Mouse (Mus musculus): ENCODE results near the gene Sytl3. TPM values are rescaled to one million over a fixed set of nuclear protein-coding genes. Genes with fewer than 3 reads are reported as not detected.

The Sytl3 gene
- polyA plus RNA-seq, 1 experiment from 2014 or later: 0.79 TPM

DNA sequence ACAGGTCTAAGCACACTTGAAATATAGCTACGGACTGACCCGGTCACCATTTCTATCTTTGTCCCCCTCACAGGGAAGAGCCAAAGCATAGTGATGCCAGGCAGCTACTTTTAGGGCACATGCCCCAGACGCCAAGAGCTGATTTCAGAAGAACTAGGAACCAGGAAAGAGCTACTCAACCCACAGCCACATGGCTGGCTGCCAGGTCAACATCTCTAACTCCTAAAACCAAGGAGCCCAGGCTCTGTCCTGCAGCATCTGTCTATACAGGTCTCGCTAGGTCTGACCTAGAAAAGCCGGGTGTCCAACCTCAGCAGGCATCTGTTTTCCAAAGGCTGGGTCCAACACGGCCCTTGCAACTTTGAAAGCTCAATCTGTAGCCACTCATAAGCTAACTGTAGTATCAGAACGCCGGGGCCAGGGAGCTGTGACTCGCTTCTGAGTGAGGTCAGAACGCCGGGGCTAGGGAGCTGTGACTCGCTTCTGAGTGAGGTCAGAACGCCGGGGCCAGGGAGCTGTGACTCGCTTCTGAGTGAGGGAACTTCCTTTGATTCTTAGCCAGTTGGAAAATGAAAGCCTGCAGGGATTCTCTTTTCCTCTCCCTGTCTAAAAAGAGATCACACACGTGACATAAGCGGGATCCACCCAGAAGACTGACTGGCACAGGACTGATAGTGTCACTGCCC lies 90.0 kb downstream of the Sytl3 start:
- Histone ChIP-seq H3K4me1 (ENCODE audit: control insufficient read depth, insufficient read depth, low read length) (peaks cover 13% of the 10 kb centered on the region; the same call in 1 of the 2 replicates), H3K27me3 (ENCODE audit: control insufficient read depth, insufficient read depth, low read length) (no peaks in the 10 kb centered on the region), H3K9me3 (ENCODE audit: control insufficient read depth, low read length) (no peaks in the 10 kb centered on the region), H3K27ac (ENCODE audit: low read depth, low read length) (no peak overlapping the region), H3K9ac (replicated peaks; ENCODE audit: low read depth, low read length) (no peak overlapping the region), H3K36me3 (ENCODE audit: control insufficient read depth, insufficient read depth, low read length) (no peaks in the 10 kb centered on the region), H3K4me2 (ENCODE audit: low read depth, low read length) (no peak overlapping the region), H3K4me3 (ENCODE audit: low read depth, low read length) (no peak overlapping the region)
- 93% methylated on average over 17 of the region's 17 CpGs for WGBS
- ATAC-seq (ENCODE audit: low read depth): no peak

DNA sequence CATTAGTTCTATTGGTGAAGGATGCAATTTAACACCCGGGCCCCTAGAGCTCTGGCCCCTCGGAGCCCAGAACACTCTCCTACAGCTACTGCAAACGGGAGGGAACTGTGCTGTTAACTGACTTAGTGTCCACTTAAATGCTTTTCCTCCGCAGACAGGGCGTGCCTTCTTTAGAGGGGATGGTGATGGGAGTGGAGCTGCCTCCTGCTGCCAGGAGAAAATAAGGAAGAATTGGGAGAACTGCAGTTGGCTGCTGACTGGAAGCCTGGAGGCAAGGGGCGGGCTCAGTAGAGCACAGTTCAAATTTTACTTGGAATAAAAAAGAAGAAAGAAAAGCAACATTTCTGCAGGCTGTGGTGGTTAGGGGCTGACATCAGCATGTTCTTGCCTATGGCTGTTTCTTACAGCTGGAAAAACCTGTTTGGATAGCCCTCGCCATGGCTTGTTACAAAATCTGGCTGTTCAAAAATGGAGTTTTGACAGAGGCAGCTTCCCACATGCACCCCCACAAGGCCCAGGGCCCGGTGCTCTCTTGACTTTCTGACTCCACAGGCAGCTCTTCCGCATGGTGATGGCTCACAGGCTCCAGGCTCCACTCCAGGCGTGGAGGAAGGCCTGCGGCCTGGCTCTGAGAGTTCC lies 92.4 kb downstream of the Sytl3 start:
- Histone ChIP-seq H3K4me3 (ENCODE audit: low read depth, low read length) (no peak overlapping the region), H3K36me3 (ENCODE audit: control insufficient read depth, insufficient read depth, low read length) (no peaks in the 10 kb centered on the region), H3K27ac (ENCODE audit: low read depth, low read length) (no peak overlapping the region), H3K9ac (replicated peaks; ENCODE audit: low read depth, low read length) (no peak overlapping the region), H3K4me1 (ENCODE audit: control insufficient read depth, insufficient read depth, low read length) (peaks cover 4% of the 10 kb centered on the region; the same call in 1 of the 2 replicates), H3K4me2 (ENCODE audit: low read depth, low read length) (no peak overlapping the region), H3K9me3 (ENCODE audit: control insufficient read depth, low read length) (no peaks in the 10 kb centered on the region), H3K27me3 (ENCODE audit: control insufficient read depth, insufficient read depth, low read length) (no peaks in the 10 kb centered on the region)
- WGBS: 81% methylated on average over 11 of the region's 11 CpGs
- ATAC-seq (ENCODE audit: low read depth): no peak

DNA sequence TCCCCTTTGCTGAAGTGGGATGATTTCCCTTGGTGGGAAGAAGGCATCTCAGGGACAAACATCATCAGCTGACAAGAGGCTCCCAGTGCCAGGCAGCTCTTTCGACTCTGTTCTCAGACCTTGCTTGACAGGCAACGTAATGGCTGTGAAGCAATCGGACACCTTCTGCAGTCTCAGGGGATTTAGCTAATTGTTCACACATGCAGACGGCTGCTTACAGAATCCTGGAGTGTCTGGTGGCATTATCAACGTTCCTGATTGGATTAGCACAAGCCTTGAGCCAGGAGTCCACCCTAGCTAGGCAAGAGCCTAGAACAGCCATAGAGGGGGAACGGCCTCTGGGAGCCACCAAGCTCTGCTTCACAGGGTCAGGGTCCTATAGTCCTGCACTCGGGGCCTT lies 93.5 kb downstream of the Sytl3 start:
- Histone ChIP-seq H3K36me3 (ENCODE audit: control insufficient read depth, insufficient read depth, low read length) (no peaks in the 10 kb centered on the region), H3K27me3 (ENCODE audit: control insufficient read depth, insufficient read depth, low read length) (no peaks in the 10 kb centered on the region), H3K4me2 (ENCODE audit: low read depth, low read length) (no peak overlapping the region), H3K4me1 (ENCODE audit: control insufficient read depth, insufficient read depth, low read length) (no peaks in the 10 kb centered on the region), H3K4me3 (ENCODE audit: low read depth, low read length) (no peak overlapping the region), H3K9ac (replicated peaks; ENCODE audit: low read depth, low read length) (no peak overlapping the region), H3K27ac (ENCODE audit: low read depth, low read length) (no peak overlapping the region), H3K9me3 (ENCODE audit: control insufficient read depth, low read length) (no peaks in the 10 kb centered on the region)
- 64% methylated on average over 7 of the region's 7 CpGs for WGBS
- ATAC-seq (ENCODE audit: low read depth): no peak

DNA sequence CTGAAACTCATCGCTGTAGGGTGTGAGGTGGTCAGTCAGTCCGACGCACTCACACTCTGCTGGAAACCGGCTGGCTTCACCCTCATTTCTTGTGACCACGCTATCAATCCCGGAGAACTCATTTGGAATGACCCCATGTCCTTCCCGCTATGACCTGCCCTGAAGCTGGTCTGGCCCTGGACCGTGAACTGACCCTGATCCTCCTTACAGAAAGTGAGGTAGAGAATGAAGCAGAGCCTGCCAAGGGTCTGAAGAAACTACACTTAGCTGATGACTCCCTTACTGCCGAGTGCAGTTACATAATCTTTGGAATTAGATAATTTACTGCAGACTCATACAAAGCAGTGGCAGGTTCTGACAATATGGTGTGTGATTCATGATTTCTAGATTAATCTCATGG lies 96.3 kb downstream of the Sytl3 start:
- no peak for ATAC-seq (ENCODE audit: low read depth)
- Histone ChIP-seq H3K4me1 (ENCODE audit: control insufficient read depth, insufficient read depth, low read length) (no peaks in the 10 kb centered on the region), H3K27ac (ENCODE audit: low read depth, low read length) (no peak overlapping the region), H3K4me3 (ENCODE audit: low read depth, low read length) (no peak overlapping the region), H3K4me2 (ENCODE audit: low read depth, low read length) (no peak overlapping the region), H3K36me3 (ENCODE audit: control insufficient read depth, insufficient read depth, low read length) (no peaks in the 10 kb centered on the region), H3K9me3 (ENCODE audit: control insufficient read depth, low read length) (no peaks in the 10 kb centered on the region), H3K27me3 (ENCODE audit: control insufficient read depth, insufficient read depth, low read length) (no peaks in the 10 kb centered on the region), H3K9ac (replicated peaks; ENCODE audit: low read depth, low read length) (no peak overlapping the region)
- 88% methylated on average over 9 of the region's 9 CpGs for WGBS

DNA sequence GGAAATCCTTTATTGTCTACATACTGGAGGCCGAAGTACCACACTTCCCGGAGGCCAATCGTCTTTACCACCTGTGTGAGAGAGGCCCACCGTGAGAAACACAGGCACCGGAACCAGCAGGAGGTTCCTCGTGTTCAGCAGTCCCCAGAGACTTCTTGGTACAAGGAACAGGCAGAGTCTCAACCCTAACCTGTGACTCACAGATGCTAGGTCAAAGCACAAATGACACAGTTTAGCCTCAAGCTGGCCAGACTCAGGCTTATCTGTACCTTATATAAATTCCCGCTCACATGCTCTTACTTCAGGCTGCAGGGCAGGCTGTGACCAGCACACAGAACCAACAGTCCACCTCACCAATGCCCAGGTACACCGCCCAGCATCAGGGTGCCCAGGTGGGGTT lies 97.0 kb downstream of the Sytl3 start:
- WGBS: 89% methylated on average over 8 of the region's 8 CpGs
- ATAC-seq (ENCODE audit: low read depth): no peak
- no peak overlapping the region for H3K27ac ChIP-seq (ENCODE audit: low read depth, low read length)
- no peak overlapping the region for H3K4me3 ChIP-seq (ENCODE audit: low read depth, low read length)
- no peaks in the 10 kb centered on the region for H3K4me1 ChIP-seq (ENCODE audit: control insufficient read depth, insufficient read depth, low read length)
- no peaks in the 10 kb centered on the region for H3K27me3 ChIP-seq (ENCODE audit: control insufficient read depth, insufficient read depth, low read length)
- H3K4me2 ChIP-seq (ENCODE audit: low read depth, low read length): no peak overlapping the region
- no peak overlapping the region for H3K9ac ChIP-seq (replicated peaks; ENCODE audit: low read depth, low read length)
- H3K36me3 ChIP-seq (ENCODE audit: control insufficient read depth, insufficient read depth, low read length): no peaks in the 10 kb centered on the region
- no peaks in the 10 kb centered on the region for H3K9me3 ChIP-seq (ENCODE audit: control insufficient read depth, low read length)

DNA sequence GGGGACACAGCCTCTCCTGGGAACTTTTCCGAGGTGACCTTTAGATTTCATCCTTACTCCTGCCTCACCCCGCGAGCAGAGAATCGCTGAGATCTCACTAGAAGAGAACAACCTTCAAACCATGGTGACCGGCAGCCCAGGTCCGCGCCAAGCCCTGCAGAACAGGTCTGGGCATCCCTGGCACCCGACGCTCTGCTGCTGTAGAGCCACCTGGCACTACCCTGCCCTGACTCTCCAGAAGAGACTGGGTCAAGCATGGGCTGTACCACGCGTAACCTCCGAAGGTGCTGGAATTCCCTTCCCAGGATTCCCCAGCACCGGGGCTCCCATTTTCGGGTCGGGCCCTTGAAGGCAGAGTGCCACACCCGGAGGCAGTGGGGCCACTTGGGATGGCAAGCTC lies 99.0 kb downstream of the Sytl3 start:
- Histone ChIP-seq H3K4me1 (ENCODE audit: control insufficient read depth, insufficient read depth, low read length) (no peaks in the 10 kb centered on the region), H3K4me2 (ENCODE audit: low read depth, low read length) (no peak overlapping the region), H3K9me3 (ENCODE audit: control insufficient read depth, low read length) (no peaks in the 10 kb centered on the region), H3K4me3 (ENCODE audit: low read depth, low read length) (no peak overlapping the region), H3K9ac (replicated peaks; ENCODE audit: low read depth, low read length) (no peak overlapping the region), H3K36me3 (ENCODE audit: control insufficient read depth, insufficient read depth, low read length) (no peaks in the 10 kb centered on the region), H3K27me3 (ENCODE audit: control insufficient read depth, insufficient read depth, low read length) (no peaks in the 10 kb centered on the region), H3K27ac (ENCODE audit: low read depth, low read length) (no peak overlapping the region)
- WGBS: 96% methylated on average over 16 of the region's 16 CpGs
- no peak for ATAC-seq (ENCODE audit: low read depth)

DNA sequence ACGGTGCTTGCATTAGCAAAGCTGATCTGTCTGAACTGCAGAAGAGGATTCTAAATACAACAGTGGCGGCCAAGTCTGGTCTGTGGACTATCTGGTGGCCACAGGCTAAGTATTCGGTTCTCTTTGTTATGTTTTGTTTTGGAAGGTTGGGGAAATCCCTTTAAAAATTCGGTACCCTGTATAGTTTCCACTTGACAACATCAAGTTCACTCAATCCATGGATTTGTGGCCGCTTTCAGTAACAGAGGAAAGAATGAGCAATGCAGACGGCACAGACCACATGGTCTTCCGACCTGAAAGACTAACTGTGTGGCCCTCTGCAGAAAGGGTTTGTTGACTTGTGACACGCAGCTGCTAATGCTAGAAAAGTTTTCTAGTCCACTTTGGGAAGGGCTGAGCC lies 100.0 kb downstream of the Sytl3 start:
- no peaks in the 10 kb centered on the region for H3K27me3 ChIP-seq (ENCODE audit: control insufficient read depth, insufficient read depth, low read length)
- 88% methylated on average over 8 of the region's 8 CpGs for WGBS
- no peaks in the 10 kb centered on the region for H3K9me3 ChIP-seq (ENCODE audit: control insufficient read depth, low read length)
- no peak overlapping the region for H3K27ac ChIP-seq (ENCODE audit: low read depth, low read length)
- no peak overlapping the region for H3K4me2 ChIP-seq (ENCODE audit: low read depth, low read length)
- H3K4me3 ChIP-seq (ENCODE audit: low read depth, low read length): no peak overlapping the region
- H3K4me1 ChIP-seq (ENCODE audit: control insufficient read depth, insufficient read depth, low read length): peaks cover 8% of the 10 kb centered on the region; the same call in 1 of the 2 replicates
- no peak overlapping the region for H3K9ac ChIP-seq (replicated peaks; ENCODE audit: low read depth, low read length)
- H3K36me3 ChIP-seq (ENCODE audit: control insufficient read depth, insufficient read depth, low read length): no peaks in the 10 kb centered on the region
- no peak for ATAC-seq (ENCODE audit: low read depth)

DNA sequence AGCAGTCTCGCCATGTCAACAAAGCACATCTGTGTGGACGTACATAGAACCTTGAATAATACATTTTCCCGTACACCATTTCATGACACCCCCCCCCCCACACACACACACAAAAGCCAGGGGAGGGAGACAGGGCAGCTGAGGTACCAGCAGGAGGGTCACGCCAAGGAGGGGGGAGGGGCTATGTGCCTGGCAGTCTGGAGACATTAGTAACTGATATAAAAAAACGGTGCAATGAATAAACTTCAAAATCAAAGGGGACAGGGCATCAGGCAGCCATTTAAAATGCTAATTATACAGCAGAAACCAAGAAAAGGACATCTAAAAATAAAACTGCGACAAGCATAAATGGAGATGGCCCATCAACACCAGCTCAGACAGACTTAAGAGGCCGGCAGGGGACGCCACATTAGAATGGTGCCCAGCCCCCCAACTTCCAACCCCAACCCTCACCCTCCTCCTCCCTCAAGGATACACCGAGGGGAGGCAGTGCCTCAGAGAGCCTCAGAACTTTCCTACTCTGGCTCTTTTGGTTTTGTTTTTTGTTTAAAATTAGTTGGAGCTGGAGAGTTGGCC lies 100.9 kb downstream of the Sytl3 start:
- H3K9ac ChIP-seq (replicated peaks; ENCODE audit: low read depth, low read length): no peak overlapping the region
- H3K4me3 ChIP-seq (ENCODE audit: low read depth, low read length): no peak overlapping the region
- WGBS: 32% methylated on average over 9 of the region's 9 CpGs
- H3K27ac ChIP-seq (ENCODE audit: low read depth, low read length): no peak overlapping the region
- no peaks in the 10 kb centered on the region for H3K9me3 ChIP-seq (ENCODE audit: control insufficient read depth, low read length)
- H3K36me3 ChIP-seq (ENCODE audit: control insufficient read depth, insufficient read depth, low read length): no peaks in the 10 kb centered on the region
- peaks cover 9% of the 10 kb centered on the region; the same call in 1 of the 2 replicates for H3K4me1 ChIP-seq (ENCODE audit: control insufficient read depth, insufficient read depth, low read length)
- no peak overlapping the region for H3K4me2 ChIP-seq (ENCODE audit: low read depth, low read length)
- no peaks in the 10 kb centered on the region for H3K27me3 ChIP-seq (ENCODE audit: control insufficient read depth, insufficient read depth, low read length)
- ATAC-seq (ENCODE audit: low read depth): no peak

DNA sequence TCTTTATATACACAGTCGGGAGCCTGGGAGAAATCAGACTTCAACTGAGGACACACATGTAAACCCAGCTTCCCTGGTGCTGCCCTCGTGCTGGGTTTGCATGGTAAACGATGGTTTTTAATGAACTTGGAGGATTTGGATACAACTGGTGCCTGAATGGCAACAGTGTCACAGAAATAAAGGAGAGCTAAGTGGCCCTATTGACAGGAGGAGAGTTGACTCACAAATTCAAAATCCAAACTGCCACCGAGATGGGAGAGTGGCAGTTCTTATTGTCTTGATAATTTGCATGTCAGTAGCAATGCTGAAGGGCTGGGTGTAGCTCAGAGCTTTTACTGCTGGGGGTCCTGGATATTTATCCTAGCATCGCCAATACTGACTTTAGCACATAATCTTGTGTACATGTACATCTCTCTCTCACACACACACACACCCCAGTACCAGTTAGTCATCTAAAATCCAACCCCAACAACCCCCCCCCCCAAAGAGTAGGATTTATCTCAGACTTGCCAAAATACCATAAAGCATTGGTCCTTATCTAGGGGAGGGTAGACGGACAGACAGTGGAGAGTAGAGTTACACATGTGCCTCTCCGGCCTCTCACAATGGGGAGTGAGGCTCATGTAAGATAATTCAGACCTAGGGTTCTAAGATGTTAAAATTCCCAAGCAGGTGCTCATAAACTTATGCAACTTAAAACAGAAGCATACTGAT lies 104.8 kb downstream of the Sytl3 start:
- no peak overlapping the region for H3K4me3 ChIP-seq (ENCODE audit: low read depth, low read length)
- H3K4me2 ChIP-seq (ENCODE audit: low read depth, low read length): no peak overlapping the region
- no peak overlapping the region for H3K27ac ChIP-seq (ENCODE audit: low read depth, low read length)
- 24% methylated on average over 7 of the region's 7 CpGs for WGBS
- H3K9me3 ChIP-seq (ENCODE audit: control insufficient read depth, low read length): no peaks in the 10 kb centered on the region
- no peaks in the 10 kb centered on the region for H3K27me3 ChIP-seq (ENCODE audit: control insufficient read depth, insufficient read depth, low read length)
- no peak for ATAC-seq (ENCODE audit: low read depth)
- no peaks in the 10 kb centered on the region for H3K36me3 ChIP-seq (ENCODE audit: control insufficient read depth, insufficient read depth, low read length)
- peaks cover 19% of the 10 kb centered on the region; the same call in 1 of the 2 replicates for H3K4me1 ChIP-seq (ENCODE audit: control insufficient read depth, insufficient read depth, low read length)
- H3K9ac ChIP-seq (replicated peaks; ENCODE audit: low read depth, low read length): no peak overlapping the region

Data from neural tube, embryonic 14.5 days (tissue).